Mouse (Mus musculus) midbrain, embryonic 11.5 days (tissue): Measurements from ENCODE around the gene Traf6. TPM values are rescaled to one million over a fixed set of nuclear protein-coding genes. Genes with fewer than 3 reads are reported as not detected.

Experiments used
- ATAC-seq: fragments of 200-750 bp; cut with Nextera tagmentation; 2 replicates; pipeline ENCODE4 v1.8.0; 2017; ENCODE audit warnings: moderate TSS enrichment, moderate library complexity; ENCODE audit not compliant: low FRiP score
- DNase-seq: peaks from one replicate; pipeline ENCODE4 v3.0.0; 2015; ENCODE audit warnings: low spot score; ENCODE audit errors: missing footprints
- H3K27ac ChIP-seq: fragments of 300-500 bp; sonication (generic); 2 replicates; pipeline ENCODE4 v1.5.1; 2014; ENCODE audit warnings: low read depth, low read length
- H3K27me3 ChIP-seq: fragments of 300-500 bp; sonication (generic); 2 replicates; pipeline ENCODE4 v1.6.1; 2014; ENCODE audit warnings: mild to moderate bottlenecking, low read length, moderate library complexity, mixed read lengths; ENCODE audit not compliant: control insufficient read depth, insufficient read depth
- H3K36me3 ChIP-seq: fragments of 300-500 bp; sonication (generic); 2 replicates; pipeline ENCODE4 v1.6.1; 2014; ENCODE audit warnings: mild to moderate bottlenecking, low read length, moderate library complexity, mixed read lengths; ENCODE audit not compliant: control insufficient read depth, insufficient read depth
- H3K4me1 ChIP-seq: fragments of 300-500 bp; sonication (generic); 2 replicates; pipeline ENCODE4 v1.6.1; 2014; ENCODE audit warnings: low read length; ENCODE audit not compliant: control insufficient read depth, insufficient read depth
- H3K4me2 ChIP-seq: fragments of 300-500 bp; sonication (generic); 2 replicates; pipeline ENCODE4 v1.6.1; 2014; ENCODE audit warnings: mild to moderate bottlenecking, moderate library complexity
- H3K4me3 ChIP-seq: fragments of 300-500 bp; sonication (generic); 2 replicates; pipeline ENCODE4 v1.5.1; 2014; ENCODE audit warnings: low read depth, low read length
- H3K9ac ChIP-seq: fragments of 300-500 bp; sonication (generic); 2 replicates; pipeline ENCODE4 v1.6.1; 2014; ENCODE audit warnings: low read length
- H3K9me3 ChIP-seq: fragments of 300-500 bp; sonication (generic); 2 replicates; pipeline ENCODE4 v1.6.1; 2016; ENCODE audit warnings: low read length; ENCODE audit not compliant: control insufficient read depth
- WGBS: fragments of 180-500 bp; shearing (Covaris S2); extraction: QIAGEN DNeasy Blood & Tissue Kit; methylation state at CpG from one replicate; pipeline ENCODE4 v1.1.7; 2014; 5-methylcytosine and 5-hydroxymethylcytosine counted together
- polyA plus RNA-seq: library from polyadenylated mRNA; unstranded; fragments of >200 nt; fragmentation: Nextera tagmentation; extraction: Ambion mirVana; gene quantifications from 2 replicates; pipeline ENCODE4 v1.2.1, GENCODE M21; 2014

Traf6 gene
- polyA plus RNA-seq, 1 experiment from 2014 or later = 24.6 TPM

- Histone ChIP-seq H3K4me2 (no peak overlapping the region), H3K9ac (no peak overlapping the region), H3K27ac (no peak overlapping the region), H3K4me1 (no peaks in the 10 kb centered on the region), H3K4me3 (no peak overlapping the region), H3K27me3 (no peaks in the 10 kb centered on the region), H3K9me3 (no peaks in the 10 kb centered on the region), H3K36me3 (peaks cover 19% of the 10 kb centered on the region)
- 95% methylated on average over 9 of the region's 9 CpGs for WGBS
- ATAC-seq (no peak), DNase-seq (peak; percentile 53)
These were observed 12.1 kb downstream of the Traf6 start for GRCm38 (mm10) chr2:101690252-101690827.

DNA sequence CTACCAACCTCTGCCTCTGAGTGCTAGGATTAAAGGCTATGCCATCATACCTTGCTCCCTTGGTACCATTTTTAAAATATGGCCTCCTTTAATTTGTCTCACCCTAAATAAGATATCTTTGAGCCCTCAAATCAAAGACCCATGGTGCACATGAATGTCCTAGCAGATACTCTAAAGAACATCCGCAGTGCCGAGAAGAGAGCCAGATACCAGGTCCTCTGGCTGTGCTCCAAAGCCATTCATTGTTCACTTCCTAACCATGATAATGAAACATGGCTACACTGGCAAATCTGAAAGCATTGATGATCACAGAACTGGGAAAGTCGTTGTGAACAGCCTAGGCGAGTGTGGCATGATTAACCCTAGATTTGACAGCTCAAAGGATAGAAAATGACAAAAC is 14.8 kb downstream of the Traf6 start:
- no peak for DNase-seq
- no peak for ATAC-seq
- H3K4me2 ChIP-seq = no peak overlapping the region
- 75% methylated on average over 4 of the region's 4 CpGs for WGBS
- peaks cover 17% of the 10 kb centered on the region; the same call in 1 of the 2 replicates for H3K36me3 ChIP-seq
- H3K9me3 ChIP-seq = no peaks in the 10 kb centered on the region
- no peaks in the 10 kb centered on the region for H3K27me3 ChIP-seq
- no peak overlapping the region for H3K9ac ChIP-seq
- no peak overlapping the region for H3K4me3 ChIP-seq
- H3K27ac ChIP-seq = no peak overlapping the region
- no peaks in the 10 kb centered on the region for H3K4me1 ChIP-seq

GRCm38 (mm10) chr2:101693577-101694215 is 15.5 kb downstream of the Traf6 start:
- Histone ChIP-seq H3K4me1 (no peaks in the 10 kb centered on the region), H3K9ac (no peak overlapping the region), H3K27ac (no peak overlapping the region), H3K36me3 (peaks cover 18% of the 10 kb centered on the region; the same call in 1 of the 2 replicates), H3K4me2 (no peak overlapping the region), H3K4me3 (no peak overlapping the region), H3K9me3 (no peaks in the 10 kb centered on the region), H3K27me3 (no peaks in the 10 kb centered on the region)
- no peak for ATAC-seq
- peak; percentile 89 for DNase-seq
- WGBS = 67% methylated on average over 5 of the region's 5 CpGs

- 89% methylated on average over 7 of the region's 7 CpGs for WGBS
- Histone ChIP-seq H3K4me1 (no peaks in the 10 kb centered on the region), H3K9me3 (no peaks in the 10 kb centered on the region)
These were observed 17.4 kb downstream of the Traf6 start for GRCm38 (mm10) chr2:101695584-101695983.

GRCm38 (mm10) chr2:101699284-101699683 is 21.1 kb downstream of the Traf6 start:
- H3K4me1 ChIP-seq = no peaks in the 10 kb centered on the region
- no peak overlapping the region for H3K9ac ChIP-seq
- no peaks in the 10 kb centered on the region for H3K9me3 ChIP-seq
- no peak overlapping the region for H3K27ac ChIP-seq
- ATAC-seq = no peak
- H3K4me2 ChIP-seq = no peak overlapping the region
- no peak for DNase-seq
- H3K27me3 ChIP-seq = no peaks in the 10 kb centered on the region
- WGBS = 94% methylated on average over 4 of the region's 4 CpGs
- peaks cover 9% of the 10 kb centered on the region; the same call in 1 of the 2 replicates for H3K36me3 ChIP-seq
- H3K4me3 ChIP-seq = no peak overlapping the region

More at GRCm38 (mm10) chr2:101695584-101695983, 17.4 kb downstream of the Traf6 start:
- DNase-seq (no peak), ATAC-seq (no peak)
- no peak overlapping the region for H3K27ac ChIP-seq
- H3K4me3 ChIP-seq = no peak overlapping the region
- no peak overlapping the region for H3K4me2 ChIP-seq
- H3K9ac ChIP-seq = no peak overlapping the region
- peaks cover 14% of the 10 kb centered on the region; the same call in 1 of the 2 replicates for H3K36me3 ChIP-seq
- no peaks in the 10 kb centered on the region for H3K27me3 ChIP-seq

GRCm38 (mm10) chr2:101705941-101706485 is 27.8 kb downstream of the Traf6 start:
- 45% methylated on average over 5 of the region's 5 CpGs for WGBS
- Histone ChIP-seq H3K36me3 (no peaks in the 10 kb centered on the region), H3K9ac (no peak overlapping the region), H3K27me3 (no peaks in the 10 kb centered on the region), H3K4me1 (peaks cover 3% of the 10 kb centered on the region), H3K4me3 (no peak overlapping the region), H3K27ac (no peak overlapping the region), H3K9me3 (no peaks in the 10 kb centered on the region), H3K4me2 (no peak overlapping the region)
- ATAC-seq (0 out of 2 replicates have a peak, but pooled peaks have one; percentile 42), DNase-seq (no peak)

GRCm38 (mm10) chr2:101711608-101712007 is 33.4 kb downstream of the Traf6 start:
- H3K9ac ChIP-seq = no peak overlapping the region
- H3K4me1 ChIP-seq = no peaks in the 10 kb centered on the region; the same call in 1 of the 2 replicates
- ATAC-seq (no peak), DNase-seq (no peak)
- no peaks in the 10 kb centered on the region for H3K9me3 ChIP-seq
- 78% methylated on average over 3 of the region's 3 CpGs for whole genome bisulfite sequencing
- H3K36me3 ChIP-seq = 0 out of 2 replicates have a peak, but pooled peaks cover 3% of the 10 kb centered on the region
- H3K4me3 ChIP-seq = no peak overlapping the region
- no peaks in the 10 kb centered on the region for H3K27me3 ChIP-seq
- no peak overlapping the region for H3K27ac ChIP-seq
- no peak overlapping the region for H3K4me2 ChIP-seq

GRCm38 (mm10) chr2:101715650-101716323 is 37.6 kb downstream of the Traf6 start:
- DNase-seq (no peak), ATAC-seq (peak; percentile 55; the same call in 1 of the 2 replicates)
- Histone ChIP-seq H3K27me3 (no peaks in the 10 kb centered on the region), H3K9ac (no peak overlapping the region), H3K27ac (no peak overlapping the region), H3K9me3 (no peaks in the 10 kb centered on the region), H3K4me1 (no peaks in the 10 kb centered on the region), H3K4me3 (no peak overlapping the region), H3K4me2 (no peak overlapping the region), H3K36me3 (0 out of 2 replicates have a peak, but pooled peaks cover 5% of the 10 kb centered on the region)
- 74% methylated on average over 8 of the region's 8 CpGs for WGBS

DNA sequence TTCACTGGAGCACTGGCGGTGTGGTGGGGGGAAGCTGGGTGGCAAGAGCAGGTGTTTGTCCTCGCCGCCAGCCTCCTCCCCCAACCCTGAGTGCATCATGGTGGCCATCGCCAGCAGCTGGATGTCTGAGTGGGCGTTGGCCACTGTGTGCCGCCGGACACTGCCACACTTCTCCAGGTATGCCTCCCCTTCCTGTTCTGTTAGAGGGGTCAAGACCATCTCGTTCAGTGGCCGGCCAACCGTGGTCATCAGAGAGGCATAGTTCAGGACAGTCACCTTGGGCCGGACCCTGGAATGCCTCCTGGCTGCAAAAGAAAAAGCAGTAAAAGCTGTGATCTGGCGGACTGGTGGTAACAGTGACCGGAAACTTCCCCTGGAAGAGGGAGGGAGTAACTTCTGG is 38.9 kb downstream of the Traf6 start:
- H3K27me3 ChIP-seq = no peaks in the 10 kb centered on the region
- WGBS = 97% methylated on average over 13 of the region's 13 CpGs
- H3K36me3 ChIP-seq = 0 out of 2 replicates have a peak, but pooled peaks cover 5% of the 10 kb centered on the region
- no peaks in the 10 kb centered on the region for H3K9me3 ChIP-seq
- H3K4me1 ChIP-seq = peaks cover 2% of the 10 kb centered on the region
- no peak overlapping the region for H3K4me3 ChIP-seq
- no peak overlapping the region for H3K27ac ChIP-seq
- DNase-seq (no peak), ATAC-seq (no peak)
- no peak overlapping the region for H3K4me2 ChIP-seq
- no peak overlapping the region for H3K9ac ChIP-seq
